Mouse (Mus musculus) heart, embryonic 15.5 days (tissue): ENCODE measurements around the gene Ildr2. TPM values are rescaled to one million over a fixed set of nuclear protein-coding genes. Genes with fewer than 3 reads are reported as not detected.

ENCODE experiments used
- ATAC-seq: fragments of 200-750 bp; cut with Nextera tagmentation; replicated peaks from 2 replicates; pipeline ENCODE4 v1.8.0; 2017; ENCODE audit warnings: low read depth, moderate TSS enrichment; ENCODE audit not compliant: insufficient number of reproducible peaks, insufficient read depth, low FRiP score
- H3K27ac ChIP-seq: fragments of 300-500 bp; sonication (generic); 2 replicates; pipeline ENCODE4 v1.5.1; 2015; ENCODE audit warnings: mild to moderate bottlenecking, inconsistent platforms
- H3K27me3 ChIP-seq: fragments of 300-500 bp; sonication (generic); 2 replicates; pipeline ENCODE4 v1.6.1; 2015; ENCODE audit warnings: inconsistent platforms
- H3K36me3 ChIP-seq: fragments of 300-500 bp; sonication (generic); 2 replicates; pipeline ENCODE4 v1.6.1; 2015; ENCODE audit warnings: mild to moderate bottlenecking, inconsistent platforms
- H3K4me1 ChIP-seq: fragments of 300-500 bp; sonication (generic); replicated peaks from 2 replicates; pipeline ENCODE4 v1.6.1; 2015; ENCODE audit warnings: inconsistent platforms
- H3K4me2 ChIP-seq: fragments of 300-500 bp; sonication (generic); 2 replicates; pipeline ENCODE4 v1.6.1; 2015; ENCODE audit warnings: inconsistent platforms, mild to moderate bottlenecking, moderate library complexity
- H3K4me3 ChIP-seq: fragments of 300-500 bp; sonication (generic); 2 replicates; pipeline ENCODE4 v1.5.1; 2015; ENCODE audit warnings: mild to moderate bottlenecking, inconsistent platforms
- H3K9ac ChIP-seq: fragments of 300-500 bp; sonication (generic); 2 replicates; pipeline ENCODE4 v1.6.1; 2015; ENCODE audit warnings: mild to moderate bottlenecking, inconsistent platforms
- H3K9me3 ChIP-seq: fragments of 300-500 bp; sonication (generic); replicated peaks from 2 replicates; pipeline ENCODE4 v1.6.1; 2016; ENCODE audit warnings: inconsistent platforms
- WGBS: fragments of 180-500 bp; shearing (Covaris S2); methylation state at CpG from one replicate; pipeline ENCODE4 v1.1.7; 2015; ENCODE audit warnings: mixed read lengths; 5-methylcytosine and 5-hydroxymethylcytosine counted together
- polyA plus RNA-seq: library from polyadenylated mRNA; unstranded; fragments of >200 nt; fragmentation: Nextera tagmentation; extraction: Ambion mirVana; gene quantifications from 2 replicates; pipeline ENCODE4 v1.2.1, GENCODE M21; 2015

Ildr2 gene
- polyA plus RNA-seq, 1 experiment from 2014 or later, result 0.92 TPM

- no peak overlapping the region for H3K9ac ChIP-seq
- WGBS, result 75% methylated on average over 8 of the region's 8 CpGs
Measured at GRCm38 (mm10) chr1:166284390-166284789, 30.5 kb downstream of the Ildr2 start.

GRCm38 (mm10) chr1:166286231-166286630, 32.3 kb downstream of the Ildr2 start:
- Histone ChIP-seq H3K9me3 (no peaks in the 10 kb centered on the region), H3K27me3 (0 out of 2 replicates have a peak, but pooled peaks cover 2% of the 10 kb centered on the region), H3K4me1 (peaks cover 8% of the 10 kb centered on the region), H3K4me3 (no peak overlapping the region), H3K36me3 (no peaks in the 10 kb centered on the region), H3K9ac (no peak overlapping the region), H3K27ac (no peak overlapping the region), H3K4me2 (no peak overlapping the region)
- 85% methylated on average over 9 of the region's 9 CpGs for WGBS
- no peak for ATAC-seq

More at GRCm38 (mm10) chr1:166284390-166284789, 30.5 kb downstream of the Ildr2 start:
- peaks cover 8% of the 10 kb centered on the region for H3K4me1 ChIP-seq
- no peak for ATAC-seq
- H3K27me3 ChIP-seq, result 0 out of 2 replicates have a peak, but pooled peaks cover 2% of the 10 kb centered on the region
- H3K4me3 ChIP-seq, result no peak overlapping the region
- no peaks in the 10 kb centered on the region for H3K36me3 ChIP-seq
- no peak overlapping the region for H3K27ac ChIP-seq
- H3K9me3 ChIP-seq, result no peaks in the 10 kb centered on the region
- no peak overlapping the region for H3K4me2 ChIP-seq

GRCm38 (mm10) chr1:166290562-166290961, 36.6 kb downstream of the Ildr2 start:
- no peak overlapping the region for H3K4me3 ChIP-seq
- H3K4me2 ChIP-seq, result no peak overlapping the region
- H3K27me3 ChIP-seq, result no peaks in the 10 kb centered on the region
- no peaks in the 10 kb centered on the region for H3K9me3 ChIP-seq
- H3K27ac ChIP-seq, result no peak overlapping the region
- H3K4me1 ChIP-seq, result no peaks in the 10 kb centered on the region
- no peak overlapping the region for H3K9ac ChIP-seq
- no peaks in the 10 kb centered on the region for H3K36me3 ChIP-seq
- no peak for ATAC-seq
- WGBS, result 83% methylated on average over 6 of the region's 6 CpGs

GRCm38 (mm10) chr1:166293086-166293485, 39.1 kb downstream of the Ildr2 start:
- no peak overlapping the region for H3K27ac ChIP-seq
- no peak overlapping the region for H3K9ac ChIP-seq
- H3K27me3 ChIP-seq, result no peaks in the 10 kb centered on the region
- H3K4me1 ChIP-seq, result no peaks in the 10 kb centered on the region
- ATAC-seq, result no peak
- H3K4me2 ChIP-seq, result no peak overlapping the region
- H3K36me3 ChIP-seq, result no peaks in the 10 kb centered on the region
- H3K9me3 ChIP-seq, result no peaks in the 10 kb centered on the region
- no peak overlapping the region for H3K4me3 ChIP-seq
- 68% methylated on average over 3 of the region's 3 CpGs for WGBS

- Histone ChIP-seq H3K9me3 (no peaks in the 10 kb centered on the region), H3K27ac (no peak overlapping the region), H3K4me3 (no peak overlapping the region), H3K36me3 (no peaks in the 10 kb centered on the region), H3K9ac (no peak overlapping the region), H3K4me1 (no peaks in the 10 kb centered on the region), H3K27me3 (no peaks in the 10 kb centered on the region), H3K4me2 (no peak overlapping the region)
- no peak for ATAC-seq
- 55% methylated on average over 7 of the region's 7 CpGs for WGBS
Measured at GRCm38 (mm10) chr1:166295548-166295947, 41.6 kb downstream of the Ildr2 start.

GRCm38 (mm10) chr1:166296371-166296770, 42.4 kb downstream of the Ildr2 start:
- 64% methylated on average over 9 of the region's 9 CpGs for WGBS
- Histone ChIP-seq H3K9ac (no peak overlapping the region), H3K9me3 (no peaks in the 10 kb centered on the region), H3K36me3 (no peaks in the 10 kb centered on the region), H3K27me3 (no peaks in the 10 kb centered on the region), H3K4me3 (no peak overlapping the region), H3K4me2 (no peak overlapping the region), H3K4me1 (no peaks in the 10 kb centered on the region), H3K27ac (no peak overlapping the region)
- no peak for ATAC-seq

- no peak for ATAC-seq
- H3K9me3 ChIP-seq, result no peaks in the 10 kb centered on the region
- WGBS, result 66% methylated on average over 8 of the region's 8 CpGs
- no peaks in the 10 kb centered on the region for H3K27me3 ChIP-seq
- H3K4me2 ChIP-seq, result no peak overlapping the region
- no peaks in the 10 kb centered on the region for H3K4me1 ChIP-seq
- H3K4me3 ChIP-seq, result no peak overlapping the region
- no peaks in the 10 kb centered on the region for H3K36me3 ChIP-seq
- H3K9ac ChIP-seq, result no peak overlapping the region
- H3K27ac ChIP-seq, result no peak overlapping the region
Measured at GRCm38 (mm10) chr1:166296971-166297370, 43.0 kb downstream of the Ildr2 start.

GRCm38 (mm10) chr1:166297499-166298111, 43.7 kb downstream of the Ildr2 start:
- no peaks in the 10 kb centered on the region for H3K36me3 ChIP-seq

GRCm38 (mm10) chr1:166298884-166299283, 44.9 kb downstream of the Ildr2 start:
- Histone ChIP-seq H3K4me1 (no peaks in the 10 kb centered on the region), H3K4me3 (no peak overlapping the region), H3K27ac (no peak overlapping the region), H3K9ac (no peak overlapping the region), H3K27me3 (no peaks in the 10 kb centered on the region), H3K36me3 (no peaks in the 10 kb centered on the region), H3K9me3 (no peaks in the 10 kb centered on the region), H3K4me2 (no peak overlapping the region)
- ATAC-seq, result no peak
- WGBS, result 82% methylated on average over 2 of the region's 2 CpGs

More at GRCm38 (mm10) chr1:166297499-166298111, 43.7 kb downstream of the Ildr2 start:
- Histone ChIP-seq H3K4me1 (no peaks in the 10 kb centered on the region), H3K4me3 (no peak overlapping the region), H3K9me3 (no peaks in the 10 kb centered on the region), H3K27ac (no peak overlapping the region), H3K27me3 (no peaks in the 10 kb centered on the region), H3K9ac (no peak overlapping the region), H3K4me2 (0 out of 2 replicates have a peak overlapping the region, but pooled peaks have one; percentile 1)
- WGBS, result 54% methylated on average over 15 of the region's 15 CpGs
- no peak for ATAC-seq

GRCm38 (mm10) chr1:166299821-166300220, 45.9 kb downstream of the Ildr2 start:
- Histone ChIP-seq H3K9me3 (no peaks in the 10 kb centered on the region), H3K27me3 (no peaks in the 10 kb centered on the region), H3K4me2 (no peak overlapping the region), H3K4me1 (no peaks in the 10 kb centered on the region), H3K4me3 (no peak overlapping the region), H3K36me3 (no peaks in the 10 kb centered on the region), H3K9ac (no peak overlapping the region), H3K27ac (no peak overlapping the region)
- ATAC-seq, result no peak
- 72% methylated on average over 8 of the region's 8 CpGs for WGBS

GRCm38 (mm10) chr1:166300526-166300925, 46.6 kb downstream of the Ildr2 start:
- Histone ChIP-seq H3K27me3 (no peaks in the 10 kb centered on the region), H3K4me2 (no peak overlapping the region), H3K27ac (no peak overlapping the region), H3K4me1 (no peaks in the 10 kb centered on the region), H3K9me3 (no peaks in the 10 kb centered on the region), H3K4me3 (no peak overlapping the region), H3K36me3 (no peaks in the 10 kb centered on the region), H3K9ac (no peak overlapping the region)
- ATAC-seq, result no peak
- 70% methylated on average over 3 of the region's 3 CpGs for WGBS
